ENCODE assay signal across 26 mouse cellular contexts in genomic region chr7:47139823-47140325, GRCm38 (mm10). TPM values are rescaled to one million over a fixed set of nuclear protein-coding genes. Genes with fewer than 3 reads are reported as not detected.
DNase-seq lines count a peak whose midpoint lies in the region; ATAC-seq lines count a peak whose summit lies in the region.
"Had no signal": no experiment of that assay in that cellular context is flagged by ENCODE, and none has a peak within 500 bp of the region (broad histone marks: within the 10 kb centered on the region; RNA-seq: fewer than 3 reads in every experiment).

No protein-coding gene starts in this region.

- H3K36me3 ChIP-seq in midbrain, embryonic 16.5 days (ENCODE audit: control insufficient read depth, insufficient read depth, low read length), result no peaks in the 10 kb centered on the region
- H3K36me3 ChIP-seq: embryonic facial prominence, embryonic 12.5 days; embryonic facial prominence, embryonic 15.5 days; hindbrain, embryonic 10.5 days; hindbrain, embryonic 13.5 days had no signal

- no peak overlapping the region for H3K4me2 ChIP-seq in midbrain, embryonic 16.5 days (ENCODE audit: low read length)
- H3K4me2 ChIP-seq: embryonic facial prominence, embryonic 12.5 days; embryonic facial prominence, embryonic 15.5 days; heart, embryonic 11.5 days; hindbrain, embryonic 13.5 days had no signal

- no peak overlapping the region for H3K4me3 ChIP-seq in midbrain, embryonic 16.5 days (ENCODE audit: low read depth, low read length)
- H3K4me3 ChIP-seq: embryonic facial prominence, embryonic 12.5 days; embryonic facial prominence, embryonic 15.5 days; hindbrain, embryonic 10.5 days; hindbrain, embryonic 13.5 days had no signal

- H3K27ac ChIP-seq in midbrain, embryonic 16.5 days (ENCODE audit: low read length), result no peak overlapping the region
- H3K27ac ChIP-seq: embryonic facial prominence, embryonic 12.5 days; embryonic facial prominence, embryonic 15.5 days; hindbrain, embryonic 10.5 days; hindbrain, embryonic 13.5 days had no signal

- ATAC-seq in CD4-positive, CD25-positive, alpha-beta regulatory T cell, adult 4 months, result peak; percentile 58
- ATAC-seq in activated CD4-positive, CD25-positive, alpha-beta regulatory T cell, adult 4 months, result peak; percentile 43
- ATAC-seq in megakaryocyte, adult 5-6 weeks (ENCODE audit: poor library complexity, severe bottlenecking), result peak; percentile 45; the same call in 1 of the 2 replicates
- ATAC-seq in midbrain, embryonic 16.5 days, result no peak
- ATAC-seq: forebrain, embryonic 14.5 days; hindbrain, embryonic 16.5 days; intestine, postnatal 0 days had no signal

- no peak for DNase-seq in thymus, postnatal 4 days
- DNase-seq in gastrocnemius, postnatal 25 days, result no peak
- DNase-seq: adrenal gland, postnatal 10 days; adrenal gland, postnatal 36 days; B cell, adult 2 months; cerebellum, adult 18-20 months; cerebellum, adult 9-10 months; cerebellum, postnatal 14 days; gastrocnemius, postnatal 36 days; heart, postnatal 36 days had no signal

- 84% methylated on average over 8 of the region's 8 CpGs for WGBS in midbrain, embryonic 16.5 days

- H3K9ac ChIP-seq in midbrain, embryonic 16.5 days (ENCODE audit: low read depth, low read length), result no peak overlapping the region
- H3K9ac ChIP-seq: embryonic facial prominence, embryonic 12.5 days; embryonic facial prominence, embryonic 15.5 days; hindbrain, embryonic 13.5 days had no signal

- H3K4me1 ChIP-seq in midbrain, embryonic 16.5 days (ENCODE audit: control insufficient read depth, insufficient read depth, low read length), result no peaks in the 10 kb centered on the region
- H3K4me1 ChIP-seq: embryonic facial prominence, embryonic 12.5 days; embryonic facial prominence, embryonic 15.5 days; hindbrain, embryonic 13.5 days had no signal

- no peaks in the 10 kb centered on the region for H3K9me3 ChIP-seq in midbrain, embryonic 16.5 days (replicated peaks; ENCODE audit: control insufficient read depth, low read length, poor library complexity, severe bottlenecking)
- H3K9me3 ChIP-seq: embryonic facial prominence, embryonic 12.5 days; embryonic facial prominence, embryonic 15.5 days; hindbrain, embryonic 10.5 days; hindbrain, embryonic 13.5 days had no signal

- no peaks in the 10 kb centered on the region for H3K27me3 ChIP-seq in midbrain, embryonic 16.5 days (ENCODE audit: control insufficient read depth, insufficient read depth, low read depth, low read length)

RNA-seq across cellular contexts. Expression of gene Ptpn5, which starts 6.4 kb away (rescaled TPM):
- 10 to 100 TPM in 1 of 2 experiments, 1 to 10 TPM in 1; 9.8 to 17.8 TPM for polyA plus RNA-seq in CD4-positive, CD25-positive, alpha-beta regulatory T cell, adult 4 months (2017; shearing (Covaris generic))
- polyA plus RNA-seq in activated CD4-positive, CD25-positive, alpha-beta regulatory T cell, adult 4 months (2017; shearing (Covaris generic)), result 1 to 10 TPM; 2.1 to 9.3 TPM
- not detected in 2 replicates for total RNA-seq in megakaryocyte, adult 5-6 weeks (2015)
- not detected in 2 replicates for total RNA-seq in megakaryocyte, adult 5-6 weeks (2017)
- 179 and 194 TPM in 2 replicates for polyA plus RNA-seq in midbrain, embryonic 16.5 days (2015; fragmentation: Nextera tagmentation; extraction: Ambion mirVana)
- not detected for total RNA-seq in gastrocnemius, postnatal 25 days (2021)
- total RNA-seq: gastrocnemius, adult 8-10 months; gastrocnemius, postnatal 36 days; granulocyte monocyte progenitor cell, adult 5-6 weeks; heart, adult 8-10 months; heart, postnatal 36 days had no signal
- polyA plus RNA-seq: heart, postnatal 0 days had no signal
